Mouse (Mus musculus): ENCODE results near the gene Stk36. TPM values are rescaled to one million over a fixed set of nuclear protein-coding genes. Genes with fewer than 3 reads are reported as not detected.

The Stk36 gene
- polyA plus RNA-seq, 1 experiment from 2014 or later: 6.2 TPM

Small RNA genes lying within 50 kb of the gene (microRNA-seq; reads per million reads assigned to microRNA genes)
- gene Gm25035: not detected

Other genes starting within 250 kb of the Stk36 start
- gene Catip, start 239.3 kb upstream of the Stk36 start, polyA plus RNA-seq (2016; fragmentation: Nextera tagmentation; extraction: Ambion mirVana): 0.20 and 0.28 TPM in 2 replicates
- 1.1 and 1.6 TPM in 2 replicates for gene Slc11a1, start 226.2 kb upstream of the Stk36 start, polyA plus RNA-seq (2016; fragmentation: Nextera tagmentation; extraction: Ambion mirVana)
- gene Ctdsp1, start 209.9 kb upstream of the Stk36 start, polyA plus RNA-seq (2016; fragmentation: Nextera tagmentation; extraction: Ambion mirVana): 55.9 and 69.2 TPM in 2 replicates
- gene Vil1, start 192.1 kb upstream of the Stk36 start, polyA plus RNA-seq (2016; fragmentation: Nextera tagmentation; extraction: Ambion mirVana): 0.94 and 1.1 TPM in 2 replicates
- 46.7 and 67.1 TPM in 2 replicates for gene Cnot9, start 95.4 kb upstream of the Stk36 start, polyA plus RNA-seq (2016; fragmentation: Nextera tagmentation; extraction: Ambion mirVana)
- 0.42 and 0.48 TPM in 2 replicates for gene Plcd4, start 58.6 kb upstream of the Stk36 start, polyA plus RNA-seq (2016; fragmentation: Nextera tagmentation; extraction: Ambion mirVana)
- gene Usp37, start 57.2 kb upstream of the Stk36 start, polyA plus RNA-seq (2016; fragmentation: Nextera tagmentation; extraction: Ambion mirVana): 26.8 and 28.3 TPM in 2 replicates
- gene Zfp142, start 13.2 kb upstream of the Stk36 start, polyA plus RNA-seq (2016; fragmentation: Nextera tagmentation; extraction: Ambion mirVana): 6.8 and 9.2 TPM in 2 replicates
- gene Bcs1l, start 13.2 kb upstream of the Stk36 start, polyA plus RNA-seq (2016; fragmentation: Nextera tagmentation; extraction: Ambion mirVana): 23.3 TPM in 2 replicates
- 25.4 and 32.8 TPM in 2 replicates for gene Rnf25, start within 50 bp of the Stk36 start, polyA plus RNA-seq (2016; fragmentation: Nextera tagmentation; extraction: Ambion mirVana)
- 27.8 and 28.9 TPM in 2 replicates for gene Ttll4, start 60.3 kb downstream of the Stk36 start, polyA plus RNA-seq (2016; fragmentation: Nextera tagmentation; extraction: Ambion mirVana)
- gene Cyp27a1, start 112.1 kb downstream of the Stk36 start, polyA plus RNA-seq (2016; fragmentation: Nextera tagmentation; extraction: Ambion mirVana): 11.4 and 17.5 TPM in 2 replicates
- gene Prkag3, start 147.8 kb downstream of the Stk36 start, polyA plus RNA-seq (2016; fragmentation: Nextera tagmentation; extraction: Ambion mirVana): 2.3 and 6.8 TPM in 2 replicates
- gene Wnt6, start 170.4 kb downstream of the Stk36 start, polyA plus RNA-seq (2016; fragmentation: Nextera tagmentation; extraction: Ambion mirVana): 4.0 and 11.9 TPM in 2 replicates
- gene Wnt10a, start 190.1 kb downstream of the Stk36 start, polyA plus RNA-seq (2016; fragmentation: Nextera tagmentation; extraction: Ambion mirVana): 0.07 and 0.29 TPM in 2 replicates

All from heart, embryonic 10.5 days (tissue).